Mouse (Mus musculus): Measurements from ENCODE around the gene Ube4a. TPM values are rescaled to one million over a fixed set of nuclear protein-coding genes. Genes with fewer than 3 reads are reported as not detected.

Gene Ube4a
- total RNA-seq, 2 experiments from 2014 or later: 76.0 to 81.7 TPM

GRCm38 (mm10) chr9:44873665-44874064 is 91.7 kb downstream of the Ube4a start:
- no peak for DNase-seq (ENCODE audit: extremely low spot score in 1 of 2, low spot score in 1 of 2)

Other genes with a start within 250 kb of the Ube4a start
- gene Phldb1, start 230.4 kb downstream of the Ube4a start, total RNA-seq (2021): 100 to 1,000 TPM in 1 of 2 experiments, 10 to 100 TPM in 1; 88.6 to 106 TPM
- gene Arcn1, start 197.8 kb downstream of the Ube4a start, total RNA-seq (2021): 100 to 1,000 TPM in 1 of 2 experiments, 10 to 100 TPM in 1; 97.3 to 102 TPM
- 10 to 100 TPM; 75.1 to 75.8 TPM for gene Ift46, start 197.7 kb downstream of the Ube4a start, total RNA-seq (2021)
- 10 to 100 TPM; 44.3 to 55.8 TPM for gene Tmem25, start 166.3 kb downstream of the Ube4a start, total RNA-seq (2021)
- gene Ttc36, start 162.5 kb downstream of the Ube4a start, total RNA-seq (2021): 1 to 10 TPM; 1.2 to 1.3 TPM
- gene Kmt2a, start 84.3 kb downstream of the Ube4a start, total RNA-seq (2021): 10 to 100 TPM; 46.7 to 64.4 TPM
- gene Atp5l, start 44.9 kb downstream of the Ube4a start, total RNA-seq (2021): 100 to 1,000 TPM; 300 to 376 TPM
- not detected for gene Cd3g, start 14.8 kb upstream of the Ube4a start, total RNA-seq (2021)
- gene Cd3d, start 16.2 kb upstream of the Ube4a start, total RNA-seq (2021): not detected
- gene Cd3e, start 44.0 kb upstream of the Ube4a start, total RNA-seq (2021): not detected
- under 1 TPM; 0.75 to 0.79 TPM for gene Mpzl2, start 74.2 kb upstream of the Ube4a start, total RNA-seq (2021)
- gene Mpzl3, start 89.6 kb upstream of the Ube4a start, total RNA-seq (2021): 1 to 10 TPM; 4.3 to 5.3 TPM
- under 1 TPM in 1 of 2 experiments, not detected in 1; 0.32 TPM for gene Jaml, start 113.6 kb upstream of the Ube4a start, total RNA-seq (2021)
- gene Scn2b, start 152.2 kb upstream of the Ube4a start, total RNA-seq (2021): 100 to 1,000 TPM; 243 to 261 TPM
- 10 to 100 TPM; 11.0 to 12.3 TPM for gene Scn4b, start 172.8 kb upstream of the Ube4a start, total RNA-seq (2021)
- under 1 TPM; 0.47 to 0.56 TPM for gene BC049352, start 216.4 kb upstream of the Ube4a start, total RNA-seq (2021)
- not detected for gene Tmprss4, start 238.5 kb upstream of the Ube4a start, total RNA-seq (2021)